Mouse (Mus musculus) cerebellum, postnatal 10 days (tissue): ENCODE data around the gene Dact3.

Experiments
- DNase-seq, 2 experiments: peaks; one replicate each; pipeline ENCODE4 v3.0.0; 2021; ENCODE audit warnings: mixed read lengths in 2 of 2

Gene Dact3

GRCm38 (mm10) chr7:16918014-16918413 lies 42.9 kb downstream of the Dact3 start:
- DNase-seq = peak; percentile 73 to 85

GRCm38 (mm10) chr7:16918670-16919069 lies 43.6 kb downstream of the Dact3 start:
- DNase-seq = peak; percentile 27 to 36

GRCm38 (mm10) chr7:16919395-16920149 lies 44.5 kb downstream of the Dact3 start:
- DNase-seq = peak; percentile 39 to 45

- peak in 1 of 2 experiments; percentile 30 for DNase-seq
Measured at GRCm38 (mm10) chr7:16920150-16920579, 45.0 kb downstream of the Dact3 start.

GRCm38 (mm10) chr7:16920818-16921791 lies 46.0 kb downstream of the Dact3 start:
- DNase-seq = peak; percentile 77

GRCm38 (mm10) chr7:16921881-16922335 lies 46.8 kb downstream of the Dact3 start:
- peak; percentile 56 to 59 for DNase-seq

- DNase-seq = peak; percentile 70
Measured at GRCm38 (mm10) chr7:16922360-16922973, 47.4 kb downstream of the Dact3 start.

- DNase-seq = peak; percentile 76 to 79
Measured at GRCm38 (mm10) chr7:16923283-16924036, 48.3 kb downstream of the Dact3 start.

- peak; percentile 99 to 100 for DNase-seq
Measured at GRCm38 (mm10) chr7:16924037-16924834, 49.1 kb downstream of the Dact3 start, which contains the start of gene Calm3. Calm3 (minus strand) TSS chr7:16924114.

GRCm38 (mm10) chr7:16928341-16928740 lies 53.2 kb downstream of the Dact3 start:
- no peak for DNase-seq

- DNase-seq = peak; percentile 88 to 91
Measured at GRCm38 (mm10) chr7:16930850-16931249, 55.7 kb downstream of the Dact3 start.

- peak; percentile 94 to 96 for DNase-seq
Measured at GRCm38 (mm10) chr7:16931968-16932627, 57.0 kb downstream of the Dact3 start.

- peak; percentile 87 to 91 for DNase-seq
Measured at GRCm38 (mm10) chr7:16932704-16933577, 57.8 kb downstream of the Dact3 start.
